Mouse (Mus musculus) bone marrow, adult 2 months (tissue): ENCODE measurements around the gene Stx3.

Source experiments
- CTCF ChIP-seq: fragments of 200-500 bp; IDR thresholded peaks from 2 replicates; pipeline ENCODE4 v1.5.1; 2011; ENCODE audit warnings: low read length, control low read depth; ENCODE audit not compliant: control insufficient read depth, insufficient read depth
- POLR2A ChIP-seq: fragments of 200-500 bp; IDR thresholded peaks from 2 replicates; pipeline ENCODE4 v1.6.1; 2011; ENCODE audit warnings: low read depth, mild to moderate bottlenecking, control low read depth, low read length, borderline replicate concordance; ENCODE audit not compliant: control insufficient read depth

DNA sequence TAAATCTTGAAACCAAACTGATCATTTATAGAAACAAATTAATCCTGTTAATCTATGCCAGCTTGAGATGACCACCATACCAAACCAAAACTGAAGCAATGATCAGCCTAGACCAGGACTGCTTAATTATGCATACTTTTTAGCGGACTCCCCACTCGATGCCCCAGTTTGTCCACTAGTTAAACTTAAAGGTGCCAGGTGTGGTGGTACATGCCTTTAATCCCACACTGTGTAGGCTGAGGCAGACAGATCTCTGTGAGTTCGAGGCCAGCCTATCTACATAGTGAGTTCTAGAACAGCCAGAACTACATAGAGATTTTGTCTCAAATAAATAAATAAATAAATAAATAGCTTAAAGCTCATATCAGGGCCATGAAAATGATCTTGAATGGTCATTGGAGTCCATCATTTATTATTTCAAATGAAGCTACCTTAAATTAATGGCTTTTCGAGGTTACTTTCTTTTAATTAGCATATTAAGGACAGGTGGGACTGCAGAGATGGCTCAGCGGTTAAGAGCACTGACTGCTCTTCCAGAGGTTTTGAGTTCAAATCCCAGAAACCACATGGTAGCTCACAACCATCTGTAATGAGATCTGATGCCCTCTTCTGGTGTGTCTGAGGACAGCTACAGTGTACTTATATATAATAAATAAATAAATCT lies 49.8 kb downstream of the Stx3 start:
- TF ChIP-seq POLR2A, result no peak
- no peak for TF ChIP-seq CTCF
